Mouse (Mus musculus) B cell, adult (primary cell): Measurements from ENCODE around the gene Hoxb9. TPM values are rescaled to one million over a fixed set of nuclear protein-coding genes. Genes with fewer than 3 reads are reported as not detected.

Experiments
- total RNA-seq: library from RNA; stranded (reverse); gene quantifications from 4 replicates; pipeline ENCODE4 v1.2.4, GENCODE M21; 2023; ENCODE audit not compliant: inconsistent age

The Hoxb9 gene
- not detected in 4 replicates for total RNA-seq

DNA sequence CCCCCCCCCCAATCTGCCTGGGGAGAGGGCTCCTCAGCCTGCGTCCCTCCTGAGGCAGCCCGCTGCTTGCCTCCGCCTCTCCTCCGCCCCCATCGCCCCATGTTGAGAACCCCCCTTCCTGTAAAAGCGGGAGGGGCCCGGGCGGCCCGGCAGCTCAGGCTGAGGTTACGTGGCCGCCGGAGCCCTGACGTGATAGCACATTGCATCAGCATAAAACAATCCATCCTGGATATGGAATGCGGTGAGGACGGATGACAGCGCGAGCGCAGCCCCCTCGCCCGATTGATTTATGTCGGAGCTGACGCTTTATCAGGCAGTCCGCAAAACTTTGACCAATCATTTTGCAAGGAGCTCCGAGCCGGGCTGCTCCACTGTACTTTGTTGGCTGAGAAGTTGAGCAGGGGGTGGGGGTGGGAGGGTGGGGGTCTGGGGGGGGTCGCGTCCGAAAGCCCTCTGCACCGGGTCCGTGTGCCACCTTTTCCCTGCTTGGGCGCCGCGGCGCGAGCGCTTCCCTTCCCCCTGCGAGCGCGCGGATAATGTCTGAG lies at the start of gene Hoxb9:
Gene Hoxb9, plus strand, starts transcription at position 462 of the 545 bp plus-strand sequence.

DNA sequence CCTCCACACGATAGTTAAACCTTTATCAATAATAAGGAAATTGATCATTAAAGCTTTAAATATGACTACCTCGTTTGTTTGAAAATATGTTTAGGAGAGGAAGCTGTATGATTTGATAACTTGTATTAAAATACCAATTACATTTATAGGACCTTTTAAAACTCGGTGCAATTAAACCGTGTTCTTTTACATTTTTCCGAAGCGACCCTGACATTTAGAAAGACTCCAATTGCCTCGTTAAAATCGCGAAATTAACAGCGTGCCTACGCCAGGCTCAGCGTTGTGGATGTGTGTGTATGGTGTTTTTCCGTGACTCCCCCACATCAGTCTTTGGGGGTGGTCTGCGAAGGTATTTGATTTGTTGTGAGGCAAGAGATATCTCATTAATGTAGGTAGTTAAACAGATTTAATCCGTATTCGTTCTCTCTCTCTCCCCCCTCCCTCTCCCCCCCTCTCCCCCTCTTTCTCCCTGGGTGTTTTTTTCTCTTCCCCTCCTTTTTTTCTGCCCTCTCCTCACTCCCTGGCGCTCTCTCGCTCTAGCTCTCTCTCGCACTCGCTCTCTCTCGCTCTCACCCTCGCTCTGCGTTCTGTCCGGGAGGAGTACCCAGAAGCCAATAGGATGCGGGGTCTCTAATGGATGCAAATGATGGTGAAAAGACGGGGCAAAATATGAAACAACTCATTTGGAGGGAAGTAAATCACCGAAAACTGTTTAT lies 10.8 kb downstream of the Hoxb9 start, which contains the start of gene Hoxb8:
Gene Hoxb8, plus strand, starts transcription at position 51 of the 716 bp plus-strand sequence.

GRCm38 (mm10) chr11:96285771-96286738 lies 14.8 kb downstream of the Hoxb9 start, which contains the start of gene Hoxb7:
Hoxb7 (plus strand) TSS chr11:96286623.

DNA sequence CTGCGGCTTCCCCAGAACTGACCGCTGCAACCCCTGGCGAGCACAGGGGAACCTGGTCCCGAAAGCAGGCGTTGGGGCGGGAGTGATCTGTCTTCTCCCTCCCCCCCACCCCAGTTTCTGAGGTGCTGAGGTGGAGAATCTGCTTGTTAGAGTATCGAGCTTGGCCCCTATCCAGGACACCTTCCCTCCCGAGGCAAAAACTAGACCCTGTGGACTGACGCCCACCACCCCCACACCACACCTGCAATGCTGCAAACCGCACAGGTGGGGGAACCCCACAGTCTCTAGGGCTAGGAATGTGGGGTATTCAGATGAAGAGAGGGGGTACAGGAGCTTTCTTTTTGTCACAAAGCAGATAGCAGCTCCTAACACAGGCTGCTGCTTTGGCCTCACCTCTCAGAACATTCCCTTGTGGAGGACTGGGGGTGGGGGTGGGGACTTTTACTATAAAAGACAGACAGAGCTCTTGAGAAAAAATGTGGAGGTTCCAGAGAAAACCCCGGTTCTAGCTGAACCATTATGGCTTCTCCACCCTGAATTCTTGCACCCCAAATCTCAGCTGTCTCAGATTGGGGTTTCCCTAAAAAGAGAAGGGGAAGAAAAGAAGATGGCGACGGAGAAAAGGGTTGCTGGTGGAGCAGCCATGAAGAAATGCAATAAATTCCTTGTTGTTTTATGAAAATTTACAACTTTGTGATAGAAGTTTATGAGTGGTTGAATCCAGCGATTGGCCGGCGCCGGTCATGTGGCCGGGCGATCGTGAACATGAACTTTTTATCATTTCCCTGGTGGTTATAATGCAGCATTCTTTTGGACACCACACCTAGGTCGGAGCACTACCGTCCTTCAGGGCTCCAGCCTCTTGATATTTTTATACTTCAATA lies 20.7 kb downstream of the Hoxb9 start, which contains the start of gene Hoxb6:
Gene Hoxb6, plus strand, starts transcription at position 796 of the 884 bp plus-strand sequence.

GRCm38 (mm10) chr11:96303151-96304099 lies 32.2 kb downstream of the Hoxb9 start, which contains the start of gene Hoxb5:
Hoxb5 (plus strand) TSS chr11:96303336.

DNA sequence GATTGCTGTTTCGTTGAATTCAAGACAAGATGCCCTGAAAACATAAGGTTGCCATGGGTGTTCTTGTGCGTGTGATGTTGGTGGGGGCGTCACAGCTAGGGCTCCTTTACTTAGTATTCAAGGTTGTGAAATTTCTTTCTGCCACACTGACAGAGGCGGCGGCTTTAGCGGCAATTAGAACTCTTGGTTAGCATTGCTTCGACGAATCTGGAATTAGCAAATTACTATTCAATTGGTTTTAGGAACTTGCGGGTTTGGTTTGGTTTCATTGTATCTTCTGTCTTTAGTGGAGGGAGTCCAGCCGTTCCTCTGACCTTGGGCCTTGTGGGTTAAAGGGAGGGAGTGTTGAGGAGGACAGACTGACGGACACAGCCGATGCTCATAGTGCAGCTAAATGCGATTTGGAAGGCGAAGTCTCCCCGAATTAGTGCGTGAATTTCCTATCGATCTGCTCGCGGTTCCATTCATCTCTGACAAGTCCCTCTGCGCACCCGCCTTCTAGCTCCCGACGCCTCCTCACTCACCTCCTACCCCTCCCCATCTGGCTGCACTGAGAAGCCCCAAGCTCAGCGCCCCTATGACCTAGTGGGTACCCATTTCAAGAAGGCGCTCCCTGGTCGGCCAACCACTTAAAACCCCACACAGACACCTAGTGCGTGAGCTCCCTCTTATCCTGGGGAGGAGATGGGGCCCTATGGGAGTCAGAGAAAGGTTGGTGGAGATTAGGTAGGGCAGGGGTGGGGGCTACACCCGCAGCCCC lies 46.5 kb downstream of the Hoxb9 start, which contains the start of gene Hoxb4:
Gene Hoxb4, plus strand, starts transcription at position 660 of the 760 bp plus-strand sequence.

DNA sequence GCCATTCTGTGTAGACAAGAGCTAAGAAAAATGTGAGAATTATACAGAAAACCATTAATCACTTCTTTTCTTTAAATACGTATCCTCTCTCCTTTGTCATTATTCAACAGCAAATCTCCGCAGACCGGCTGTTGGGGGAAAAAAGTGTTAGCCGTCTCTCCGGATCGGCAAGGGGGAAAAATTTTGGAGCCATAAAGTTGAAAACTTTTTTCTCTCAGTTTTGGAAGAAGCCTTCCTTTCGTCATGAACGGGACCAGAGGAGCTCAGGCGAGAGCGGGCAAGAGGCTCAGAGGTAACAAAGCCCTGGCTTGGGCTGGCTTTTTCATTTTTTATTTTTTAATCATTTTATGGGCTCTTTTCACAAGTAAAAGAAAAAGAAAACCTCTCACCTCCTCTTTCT lies 51.9 kb downstream of the Hoxb9 start, which contains the start of gene Hoxb3:
Gene Hoxb3, plus strand, starts transcription at position 173 of the 400 bp plus-strand sequence.

Other genes starting within 250 kb of the Hoxb9 start
- not detected in 4 replicates for gene Gip, start 246.9 kb upstream of the Hoxb9 start, total RNA-seq
- 56.9 to 67.6 TPM (median 63.2 TPM) in 4 replicates for gene Snf8, start 236.6 kb upstream of the Hoxb9 start, total RNA-seq
- gene Ube2z, start 206.1 kb upstream of the Hoxb9 start, total RNA-seq, result 48.9 to 53.1 TPM (median 49.5 TPM) in 4 replicates
- gene Atp5g1, start 195.8 kb upstream of the Hoxb9 start, total RNA-seq, result 96.5 to 132 TPM (median 104 TPM) in 4 replicates
- gene Calcoco2, start 159.5 kb upstream of the Hoxb9 start, total RNA-seq, result not detected in 4 replicates
- gene Ttll6, start 137.7 kb upstream of the Hoxb9 start, total RNA-seq, result not detected in 4 replicates
- gene Hoxb13, start 77.1 kb upstream of the Hoxb9 start, total RNA-seq, result not detected in 4 replicates
- gene Hoxb8, start 10.4 kb downstream of the Hoxb9 start, total RNA-seq, result not detected in 4 replicates
- not detected in 4 replicates for gene Hoxb7, start 15.2 kb downstream of the Hoxb9 start, total RNA-seq
- gene Hoxb6, start 21.0 kb downstream of the Hoxb9 start, total RNA-seq, result not detected in 4 replicates
- not detected in 4 replicates for gene Hoxb5, start 31.9 kb downstream of the Hoxb9 start, total RNA-seq
- 1.6 to 2.9 TPM (median 2.5 TPM) in 4 replicates for gene Hoxb4, start 46.8 kb downstream of the Hoxb9 start, total RNA-seq
- gene Hoxb3, start 51.9 kb downstream of the Hoxb9 start, total RNA-seq, result 0.26 to 0.36 TPM in 2 of 4 replicates, not detected in the others
- gene Hoxb2, start 79.1 kb downstream of the Hoxb9 start, total RNA-seq, result not detected in 4 replicates
- not detected in 4 replicates for gene Hoxb1, start 94.3 kb downstream of the Hoxb9 start, total RNA-seq
- gene Skap1, start 193.1 kb downstream of the Hoxb9 start, total RNA-seq, result 1.9 to 5.1 TPM (median 2.9 TPM) in 4 replicates